Mouse (Mus musculus) kidney, postnatal 25 days (tissue): ENCODE data around the gene Mdh2.

Experiments
- DNase-seq, 2 experiments: peaks; one replicate each; pipeline ENCODE4 v3.0.0; 2021; ENCODE audit warnings: mixed read lengths in 2 of 2

Mdh2 gene

DNA sequence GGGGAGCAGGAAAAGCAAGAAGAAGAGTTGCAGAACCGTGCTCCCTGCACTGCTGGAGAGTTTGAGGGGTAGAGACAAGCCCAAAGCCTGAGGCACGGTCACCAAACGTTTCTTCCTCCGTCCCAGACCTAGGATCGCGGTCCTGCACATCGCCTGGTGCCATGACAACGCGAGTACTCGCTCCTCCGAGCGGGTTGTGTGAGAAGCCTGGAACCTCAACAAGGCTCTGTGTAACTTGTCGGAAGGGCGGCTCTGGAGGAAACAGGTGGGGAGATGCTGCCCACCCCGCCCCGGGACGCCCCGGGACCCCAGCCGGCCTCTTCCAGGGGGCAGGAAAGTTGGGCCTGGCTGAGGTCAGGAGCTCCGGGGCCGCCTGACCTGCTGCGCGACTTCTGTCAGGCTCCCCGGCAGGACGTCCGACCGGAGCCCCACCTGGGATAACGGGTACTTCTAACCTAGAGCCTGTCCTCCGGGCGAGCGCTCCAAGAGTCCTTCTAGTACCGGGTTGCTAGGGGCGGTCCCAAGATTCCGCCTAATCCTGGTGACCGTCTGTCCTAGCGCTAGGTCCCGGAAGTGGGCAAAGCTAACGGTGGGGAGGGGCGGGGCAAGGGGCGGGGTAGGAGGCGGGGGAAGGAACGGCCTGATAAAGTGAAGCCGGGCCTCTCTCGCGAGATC, 347 bp upstream of the Mdh2 start, which contains the start of gene Styxl1:
Gene Styxl1 (minus strand): TSS at position 590 of the 675 bp plus-strand sequence.
- peak in 1 of 2 experiments; percentile 36 for DNase-seq

GRCm38 (mm10) chr5:135780331-135780730, 2.1 kb downstream of the Mdh2 start:
- DNase-seq, result no peak

- DNase-seq, result no peak
Measured at GRCm38 (mm10) chr5:135782901-135783300, 4.6 kb downstream of the Mdh2 start.

GRCm38 (mm10) chr5:135793996-135794858, 15.9 kb downstream of the Mdh2 start:
- peak; percentile 81 to 90 for DNase-seq

DNA sequence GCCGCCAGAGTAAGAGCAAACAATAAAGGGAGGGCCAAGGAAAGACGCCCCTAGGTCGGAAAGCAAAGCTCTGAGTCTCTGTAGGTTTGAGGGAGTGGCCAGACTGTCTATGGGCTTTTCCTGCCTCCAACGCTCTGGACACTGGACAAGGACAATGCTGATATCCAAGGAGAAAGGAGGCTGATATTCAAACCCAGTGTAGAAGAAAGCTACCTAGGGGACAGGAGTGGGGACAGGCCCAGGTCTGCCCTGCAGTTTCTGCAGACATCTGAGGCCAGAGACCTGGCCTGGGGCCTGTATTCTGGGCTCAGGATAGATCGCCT, 16.5 kb downstream of the Mdh2 start:
- no peak for DNase-seq

DNA sequence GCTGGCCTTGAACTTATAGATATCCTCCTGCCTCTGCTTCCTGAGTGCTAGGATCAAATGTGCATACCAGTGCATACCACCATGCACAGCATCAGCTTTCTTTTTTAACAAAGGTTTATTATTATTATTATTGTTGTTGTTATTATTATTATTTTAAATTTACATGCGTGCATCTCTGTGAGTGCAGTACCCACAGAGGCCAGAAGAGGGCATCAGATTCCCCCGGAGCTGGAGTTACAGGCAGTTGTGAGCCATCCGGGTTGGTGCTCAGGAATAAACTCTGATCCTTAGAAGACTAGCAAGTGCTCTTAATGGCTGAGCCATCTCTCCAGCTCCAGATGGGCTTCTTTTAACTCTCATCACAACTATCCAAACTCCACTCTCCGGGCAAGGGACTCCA, 21.5 kb downstream of the Mdh2 start:
- peak in 1 of 2 experiments; percentile 20 for DNase-seq

DNA sequence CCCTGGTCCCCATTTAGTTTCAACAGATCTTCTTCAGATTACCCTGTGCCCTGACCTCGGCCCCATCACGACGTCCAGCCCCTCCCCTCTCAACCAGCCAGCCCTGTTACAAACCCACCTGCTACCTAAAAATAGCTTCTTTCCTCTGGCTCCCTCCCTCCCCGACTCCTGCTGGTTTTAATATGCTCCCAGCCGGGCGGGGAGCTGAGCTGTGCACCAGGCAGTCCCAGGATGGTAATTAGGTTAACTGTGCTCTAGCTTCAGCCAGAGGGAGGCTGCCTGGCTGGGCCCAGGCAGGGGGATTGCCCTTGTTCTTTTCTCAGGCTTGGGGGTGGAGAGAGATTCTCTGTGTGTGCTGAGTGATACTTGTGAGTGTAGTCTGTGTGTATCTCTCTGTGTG, 22.6 kb downstream of the Mdh2 start:
- no peak for DNase-seq

GRCm38 (mm10) chr5:135802641-135803040, 24.4 kb downstream of the Mdh2 start:
- DNase-seq, result no peak

DNA sequence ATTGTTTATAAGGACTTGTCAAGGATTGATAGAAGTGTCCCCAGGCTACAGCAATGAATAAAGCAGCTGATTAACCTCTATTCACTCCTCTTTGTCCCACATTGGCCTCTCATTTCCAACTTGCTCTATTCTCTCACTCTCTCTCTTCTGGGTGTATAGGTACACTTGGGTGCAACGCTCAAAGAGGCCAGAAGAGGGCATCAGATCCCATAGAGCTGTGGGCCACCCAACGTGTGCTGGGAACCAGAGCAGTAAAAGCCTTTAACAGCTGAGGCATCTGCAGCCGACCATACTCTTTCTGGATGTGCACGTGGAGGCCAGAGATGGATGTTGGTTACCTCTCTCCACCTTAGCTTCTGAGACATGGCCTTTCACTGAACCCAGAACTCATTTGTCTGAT, 24.9 kb downstream of the Mdh2 start:
- DNase-seq, result no peak

GRCm38 (mm10) chr5:135803676-135804075, 25.4 kb downstream of the Mdh2 start:
- no peak for DNase-seq

DNA sequence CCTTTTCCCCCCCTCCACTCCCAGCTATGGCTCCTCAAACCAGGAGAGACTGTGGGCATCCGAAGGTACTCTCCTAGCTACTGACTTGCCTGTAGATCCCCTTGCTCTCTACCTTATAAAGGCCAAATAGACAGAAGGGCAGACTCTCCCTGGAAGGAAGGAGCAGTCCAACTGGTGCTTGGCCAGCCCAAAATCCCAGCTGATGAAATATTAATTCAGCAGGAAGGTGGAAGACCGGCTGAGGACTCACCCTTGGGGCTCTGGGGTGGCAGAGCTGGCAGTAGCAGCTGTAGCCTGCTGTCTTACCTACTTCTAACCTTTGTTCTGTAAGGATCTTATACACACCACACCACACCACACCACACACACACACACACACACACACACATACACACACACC, 26.5 kb downstream of the Mdh2 start:
- DNase-seq, result no peak

GRCm38 (mm10) chr5:135806555-135807262, 28.4 kb downstream of the Mdh2 start, which contains the start of gene Srrm3:
TSS of gene Srrm3 (plus strand) at chr5:135806890.
- DNase-seq, result peak; percentile 91 to 95

DNA sequence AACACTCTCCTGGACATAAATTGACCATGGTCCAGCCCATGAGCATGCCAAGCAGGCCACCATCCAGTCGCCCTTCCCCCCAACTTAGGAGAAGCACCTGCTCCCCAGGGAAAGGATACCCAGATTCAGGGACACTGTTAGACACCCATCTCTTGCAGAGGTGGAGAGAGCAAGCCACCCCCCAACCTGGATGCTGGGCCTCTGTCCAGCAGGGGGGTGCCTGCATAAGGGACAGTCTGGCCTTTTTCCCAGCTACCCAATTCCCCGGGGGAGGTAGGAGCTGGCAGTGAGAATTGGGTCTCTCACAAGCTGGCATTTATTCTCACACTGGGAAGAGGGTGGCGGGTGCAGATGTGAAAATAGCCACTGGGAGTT, 29.0 kb downstream of the Mdh2 start:
- DNase-seq, result no peak

DNA sequence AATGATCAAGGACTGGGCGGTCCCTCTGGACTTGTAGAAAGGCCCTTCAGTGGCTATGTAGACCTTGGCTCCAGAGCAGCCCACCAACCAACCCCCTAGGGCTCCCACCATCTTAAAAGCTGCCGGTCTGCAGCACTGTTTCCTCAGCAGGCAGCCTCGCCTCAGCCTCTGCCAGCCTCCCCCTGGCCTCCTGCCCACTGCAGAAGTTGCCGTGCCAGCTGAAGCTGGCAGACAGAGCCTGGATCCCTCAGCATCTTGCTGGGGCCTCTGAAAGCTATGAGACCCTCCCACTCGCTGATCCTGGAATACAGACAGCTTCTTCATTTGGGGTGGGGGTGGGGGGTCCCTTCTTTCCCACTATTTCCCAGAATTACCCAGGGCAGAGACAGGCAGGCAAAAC, 34.7 kb downstream of the Mdh2 start:
- no peak for DNase-seq

DNA sequence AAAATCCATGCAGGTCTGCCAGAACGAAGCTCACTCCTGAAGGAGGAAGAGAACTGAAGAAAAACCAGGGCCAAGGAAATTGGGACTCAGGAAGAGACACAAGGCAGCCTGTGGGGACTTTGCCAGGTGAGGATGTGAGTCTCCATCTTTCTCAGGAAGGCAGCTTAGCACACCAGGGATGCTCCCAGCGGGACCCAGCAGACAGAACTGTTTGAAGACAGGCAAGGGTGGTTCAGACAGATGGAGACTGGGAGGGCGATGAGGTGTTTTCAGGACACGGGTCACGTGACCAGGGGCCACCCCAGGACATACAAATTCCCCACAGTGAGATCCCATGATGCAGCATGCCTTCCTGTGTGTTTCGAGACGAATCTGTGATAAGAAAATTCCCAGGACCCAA, 40.2 kb downstream of the Mdh2 start:
- no peak for DNase-seq

- no peak for DNase-seq
Measured at GRCm38 (mm10) chr5:135822316-135822944, 44.1 kb downstream of the Mdh2 start.

DNA sequence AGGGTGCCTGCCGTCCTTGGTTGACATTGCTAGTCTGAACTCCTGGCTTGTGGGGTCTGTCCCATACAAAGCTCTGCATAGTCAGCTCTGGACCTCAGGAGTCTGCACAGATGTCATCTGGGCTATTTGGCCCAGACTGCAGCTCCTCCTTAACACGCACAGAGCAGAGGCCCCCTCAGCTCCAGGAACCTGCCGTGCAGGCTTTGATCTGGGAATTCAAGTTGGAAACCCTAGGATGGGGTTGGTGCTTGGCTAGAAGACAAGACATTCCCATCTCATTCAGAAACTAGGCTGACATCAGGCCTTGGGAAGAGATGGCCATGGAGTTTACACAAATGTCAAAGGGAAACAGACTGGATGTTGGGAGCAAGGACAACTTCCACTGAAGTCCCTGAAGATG, 46.2 kb downstream of the Mdh2 start:
- DNase-seq, result no peak

DNA sequence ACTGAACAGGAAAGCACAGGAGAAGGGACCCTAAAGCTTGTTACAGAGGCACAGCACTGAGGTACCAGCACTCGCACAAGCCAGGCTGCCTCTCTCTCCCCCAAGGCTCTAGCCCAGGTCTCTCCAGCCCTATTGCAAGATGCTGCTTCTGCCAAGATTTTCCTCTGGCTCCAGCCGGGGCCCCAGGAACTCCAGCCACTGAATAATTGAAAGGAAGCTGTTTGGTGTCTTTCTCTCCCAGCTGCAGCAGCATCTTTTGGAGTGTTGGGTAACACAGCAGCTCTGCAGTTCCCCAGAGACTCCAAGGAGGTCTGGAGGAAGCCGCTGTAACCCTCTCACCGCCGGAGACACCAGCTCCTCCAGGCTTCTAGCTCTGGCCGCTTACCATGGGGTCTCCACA, 47.9 kb downstream of the Mdh2 start:
- DNase-seq, result no peak

GRCm38 (mm10) chr5:135829381-135829780, 51.1 kb downstream of the Mdh2 start:
- no peak for DNase-seq

DNA sequence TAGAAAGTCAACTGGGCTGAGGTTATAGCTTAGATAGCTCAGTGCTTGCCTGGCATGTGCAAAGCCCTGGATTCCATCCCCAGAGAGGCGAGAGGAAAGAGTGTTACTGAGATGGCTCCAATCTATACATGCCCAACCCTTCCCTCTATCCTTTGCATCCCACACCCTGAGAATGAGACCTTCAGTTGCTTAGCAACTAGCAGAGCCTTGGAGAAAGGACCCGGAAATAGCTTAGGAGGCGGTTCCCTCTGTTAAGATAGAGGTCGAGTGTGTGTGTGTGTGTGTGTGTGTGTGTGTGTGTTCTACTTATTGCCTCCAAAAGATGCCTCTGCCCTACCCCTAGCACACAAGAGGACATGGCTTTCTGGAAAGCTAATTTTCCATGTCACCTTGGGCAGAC, 54.4 kb downstream of the Mdh2 start:
- DNase-seq, result no peak

GRCm38 (mm10) chr5:135834769-135835491, 56.6 kb downstream of the Mdh2 start:
- DNase-seq, result peak; percentile 56 to 72

- peak in 1 of 2 experiments; percentile 5 for DNase-seq
Measured at GRCm38 (mm10) chr5:135835492-135835858, 57.2 kb downstream of the Mdh2 start.
